Mouse (Mus musculus): ENCODE measurements at regions not wholly inside any gene's neighbourhood (a gene's known extent, or its start where the extent isn't known, plus 50 kb on each side); places are given as distances from the start of the nearest gene placed in this dataset.

DNA sequence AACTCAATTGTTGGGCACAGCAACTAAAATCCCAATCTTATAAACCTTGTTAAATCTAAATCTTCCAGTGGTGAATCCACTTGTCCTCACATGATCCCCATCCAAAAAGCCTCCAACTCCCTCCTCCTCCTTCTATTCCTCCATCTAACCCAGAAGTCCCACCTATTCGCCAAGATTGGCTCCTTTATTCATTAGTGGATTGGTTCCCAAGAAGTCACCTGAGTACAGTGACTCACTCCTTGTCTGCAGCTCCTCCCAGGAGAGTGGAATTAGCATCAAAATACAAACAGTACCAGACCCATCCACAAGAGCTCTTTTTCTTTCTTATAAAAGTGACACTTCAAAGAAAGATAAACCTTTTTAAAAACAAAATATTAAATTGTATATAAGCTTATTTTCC lies 304.6 kb upstream of the Pdcd1 start:
- TF ChIP-seq POLR2A (IDR thresholded peaks at IDR 0.05; ENCODE audit: control insufficient read depth, extremely low read depth, insufficient read depth, low read length, poor library complexity) (no peak), CTCF (IDR thresholded peaks at IDR 0.05; ENCODE audit: borderline replicate concordance, control insufficient read depth, extremely low read depth, insufficient read depth, low read length, poor library complexity) (no peak)
- no peak for DNase-seq
- Histone ChIP-seq H3K27me3 (ENCODE audit: control insufficient read depth, insufficient read depth, low read length) (no peaks in the 10 kb centered on the region), H3K36me3 (ENCODE audit: control insufficient read depth, insufficient read depth, low read length) (no peaks in the 10 kb centered on the region), H3K4me1 (replicated peaks; ENCODE audit: control insufficient read depth, insufficient read depth, low read length) (no peaks in the 10 kb centered on the region), H3K4me3 (ENCODE audit: control insufficient read depth, insufficient read depth, low read length) (no peak overlapping the region), H3K27ac (ENCODE audit: control insufficient read depth, insufficient read depth, low read length) (no peak overlapping the region)
- WGBS: 89% methylated on average over 1 of the region's 1 CpGs

DNA sequence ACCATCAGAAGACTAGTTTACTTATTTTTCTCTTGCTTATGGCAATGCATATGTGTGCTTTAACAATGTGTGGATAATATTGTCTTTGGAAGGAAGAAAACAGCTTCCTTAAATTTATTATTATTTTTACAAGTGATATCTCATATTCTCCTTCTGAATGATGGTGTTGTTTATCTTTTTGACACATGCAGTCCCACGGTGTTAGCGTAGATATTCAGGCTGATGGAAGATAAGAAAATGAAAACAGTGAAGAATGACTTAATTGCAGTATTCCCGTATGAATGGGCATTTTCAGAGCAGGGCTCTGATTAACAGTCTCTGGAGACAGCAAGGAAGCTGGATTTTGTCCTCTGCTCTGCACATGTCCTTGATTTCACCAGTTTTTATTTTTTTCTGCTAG lies 303.5 kb upstream of the Pdcd1 start:
- WGBS: 82% methylated on average over 3 of the region's 3 CpGs
- Histone ChIP-seq H3K4me3 (ENCODE audit: control insufficient read depth, insufficient read depth, low read length) (no peak overlapping the region), H3K27ac (ENCODE audit: control insufficient read depth, insufficient read depth, low read length) (no peak overlapping the region), H3K27me3 (ENCODE audit: control insufficient read depth, insufficient read depth, low read length) (no peaks in the 10 kb centered on the region), H3K36me3 (ENCODE audit: control insufficient read depth, insufficient read depth, low read length) (no peaks in the 10 kb centered on the region), H3K4me1 (replicated peaks; ENCODE audit: control insufficient read depth, insufficient read depth, low read length) (no peaks in the 10 kb centered on the region)
- DNase-seq: no peak
- TF ChIP-seq CTCF (IDR thresholded peaks at IDR 0.05; ENCODE audit: borderline replicate concordance, control insufficient read depth, extremely low read depth, insufficient read depth, low read length, poor library complexity): no peak
- TF ChIP-seq POLR2A (IDR thresholded peaks at IDR 0.05; ENCODE audit: control insufficient read depth, extremely low read depth, insufficient read depth, low read length, poor library complexity): no peak

DNA sequence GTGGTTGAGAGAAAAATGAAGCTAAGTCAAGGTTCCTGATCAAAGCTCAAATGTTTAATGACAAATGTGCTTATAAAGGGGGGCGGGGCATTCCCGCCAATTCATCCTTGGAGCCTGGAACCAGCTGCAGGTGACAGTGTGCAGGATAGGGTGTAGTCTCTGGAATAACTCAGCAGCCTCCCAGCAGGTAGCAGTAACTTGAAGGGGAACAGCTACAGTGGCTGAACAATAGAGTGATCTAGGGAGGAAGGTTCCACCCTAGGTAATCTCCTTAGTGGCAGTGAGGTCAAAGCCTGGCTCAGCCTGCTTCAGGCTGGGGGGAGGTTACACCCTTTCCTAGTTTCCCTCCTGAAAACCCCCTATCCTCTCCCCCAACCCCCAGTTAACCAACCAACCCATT lies 290.2 kb upstream of the Pdcd1 start:
- Histone ChIP-seq H3K27me3 (ENCODE audit: control insufficient read depth, insufficient read depth, low read length) (no peaks in the 10 kb centered on the region), H3K27ac (ENCODE audit: control insufficient read depth, insufficient read depth, low read length) (no peak overlapping the region), H3K4me1 (replicated peaks; ENCODE audit: control insufficient read depth, insufficient read depth, low read length) (no peaks in the 10 kb centered on the region), H3K4me3 (ENCODE audit: control insufficient read depth, insufficient read depth, low read length) (no peak overlapping the region), H3K36me3 (ENCODE audit: control insufficient read depth, insufficient read depth, low read length) (no peaks in the 10 kb centered on the region)
- WGBS: 98% methylated on average over 2 of the region's 2 CpGs
- no peak for DNase-seq
- TF ChIP-seq POLR2A (IDR thresholded peaks at IDR 0.05; ENCODE audit: control insufficient read depth, extremely low read depth, insufficient read depth, low read length, poor library complexity) (no peak), CTCF (IDR thresholded peaks at IDR 0.05; ENCODE audit: borderline replicate concordance, control insufficient read depth, extremely low read depth, insufficient read depth, low read length, poor library complexity) (no peak)

DNA sequence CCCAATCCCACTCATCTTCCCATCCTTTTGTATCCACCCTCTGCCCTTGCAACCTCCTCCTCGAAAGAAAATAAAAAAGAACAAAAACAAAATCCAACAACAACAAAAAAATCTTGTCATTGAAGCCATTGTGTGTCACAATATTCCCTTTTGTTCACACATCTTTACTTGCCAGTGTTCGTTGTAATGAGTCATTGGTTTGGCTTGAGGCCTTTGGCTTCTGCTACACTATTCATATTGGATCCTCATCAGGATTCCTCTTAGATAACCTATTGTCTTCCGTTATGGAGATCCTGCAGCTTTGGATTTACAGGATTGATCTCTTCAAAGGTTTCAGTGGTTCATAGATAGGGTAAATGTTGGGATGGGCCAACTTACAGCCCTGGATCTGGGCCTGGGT lies 288.9 kb upstream of the Pdcd1 start:
- no peak for DNase-seq
- no peaks in the 10 kb centered on the region for H3K36me3 ChIP-seq (ENCODE audit: control insufficient read depth, insufficient read depth, low read length)
- H3K27me3 ChIP-seq (ENCODE audit: control insufficient read depth, insufficient read depth, low read length): no peaks in the 10 kb centered on the region
- no peaks in the 10 kb centered on the region for H3K4me1 ChIP-seq (replicated peaks; ENCODE audit: control insufficient read depth, insufficient read depth, low read length)
- TF ChIP-seq POLR2A (IDR thresholded peaks at IDR 0.05; ENCODE audit: control insufficient read depth, extremely low read depth, insufficient read depth, low read length, poor library complexity) (no peak), CTCF (IDR thresholded peaks at IDR 0.05; ENCODE audit: borderline replicate concordance, control insufficient read depth, extremely low read depth, insufficient read depth, low read length, poor library complexity) (no peak)
- H3K27ac ChIP-seq (ENCODE audit: control insufficient read depth, insufficient read depth, low read length): no peak overlapping the region
- WGBS: 87% methylated on average over 3 of the region's 3 CpGs
- H3K4me3 ChIP-seq (ENCODE audit: control insufficient read depth, insufficient read depth, low read length): no peak overlapping the region

DNA sequence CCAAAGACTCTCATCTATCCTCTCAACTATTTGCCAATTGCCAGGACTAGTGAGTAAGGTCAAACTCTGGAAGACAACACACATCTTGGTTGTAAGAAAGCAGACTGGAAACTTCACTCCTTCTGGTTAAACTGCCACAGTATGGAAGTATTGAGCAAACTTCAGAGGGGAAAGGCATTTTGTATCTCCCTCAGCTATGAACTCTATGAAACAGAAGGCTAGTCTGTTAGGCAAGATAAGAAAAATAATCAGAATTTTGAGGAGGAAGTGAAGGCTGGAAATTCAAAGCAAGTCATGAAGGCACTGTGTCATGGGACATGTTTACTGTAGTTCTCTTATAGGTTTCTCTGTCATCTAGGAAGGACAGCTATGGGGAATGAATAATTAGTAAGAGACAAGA lies 265.7 kb upstream of the Pdcd1 start:
- no peaks in the 10 kb centered on the region for H3K36me3 ChIP-seq (ENCODE audit: control insufficient read depth, insufficient read depth, low read length)
- no peaks in the 10 kb centered on the region for H3K27me3 ChIP-seq (ENCODE audit: control insufficient read depth, insufficient read depth, low read length)
- no peak overlapping the region for H3K27ac ChIP-seq (ENCODE audit: control insufficient read depth, insufficient read depth, low read length)
- no peaks in the 10 kb centered on the region for H3K4me1 ChIP-seq (replicated peaks; ENCODE audit: control insufficient read depth, insufficient read depth, low read length)
- H3K4me3 ChIP-seq (ENCODE audit: control insufficient read depth, insufficient read depth, low read length): no peak overlapping the region
- no peak for DNase-seq
- TF ChIP-seq CTCF (IDR thresholded peaks at IDR 0.05; ENCODE audit: borderline replicate concordance, control insufficient read depth, extremely low read depth, insufficient read depth, low read length, poor library complexity): no peak
- TF ChIP-seq POLR2A (IDR thresholded peaks at IDR 0.05; ENCODE audit: control insufficient read depth, extremely low read depth, insufficient read depth, low read length, poor library complexity): no peak

DNA sequence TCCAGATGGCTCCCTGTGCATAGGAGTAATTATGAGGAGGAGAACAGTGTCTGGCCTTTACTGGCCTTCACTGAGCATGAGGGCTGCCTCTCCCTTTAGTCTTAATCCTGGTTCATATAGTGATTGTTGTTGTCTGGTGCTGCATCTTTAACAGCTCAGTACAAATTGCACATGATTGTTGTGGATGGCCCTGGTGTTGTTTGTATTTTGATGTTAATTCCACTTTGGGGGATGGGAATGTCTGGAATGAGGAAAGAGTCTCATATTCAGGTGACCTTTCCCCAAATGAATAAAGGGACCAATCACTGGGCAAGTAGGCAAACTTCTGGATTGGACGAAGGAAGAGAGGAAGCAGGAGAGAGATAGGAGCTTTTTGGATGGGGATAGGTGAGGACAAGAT lies 246.0 kb upstream of the Pdcd1 start:
- no peak overlapping the region for H3K27ac ChIP-seq (ENCODE audit: control insufficient read depth, insufficient read depth, low read length)
- H3K36me3 ChIP-seq (ENCODE audit: control insufficient read depth, insufficient read depth, low read length): no peaks in the 10 kb centered on the region
- H3K27me3 ChIP-seq (ENCODE audit: control insufficient read depth, insufficient read depth, low read length): no peaks in the 10 kb centered on the region
- DNase-seq: no peak
- no peak for TF ChIP-seq POLR2A (IDR thresholded peaks at IDR 0.05; ENCODE audit: control insufficient read depth, extremely low read depth, insufficient read depth, low read length, poor library complexity)
- no peak for TF ChIP-seq CTCF (IDR thresholded peaks at IDR 0.05; ENCODE audit: borderline replicate concordance, control insufficient read depth, extremely low read depth, insufficient read depth, low read length, poor library complexity)
- H3K4me3 ChIP-seq (ENCODE audit: control insufficient read depth, insufficient read depth, low read length): no peak overlapping the region
- WGBS: 93% methylated on average over 1 of the region's 1 CpGs
- H3K4me1 ChIP-seq (replicated peaks; ENCODE audit: control insufficient read depth, insufficient read depth, low read length): no peaks in the 10 kb centered on the region

DNA sequence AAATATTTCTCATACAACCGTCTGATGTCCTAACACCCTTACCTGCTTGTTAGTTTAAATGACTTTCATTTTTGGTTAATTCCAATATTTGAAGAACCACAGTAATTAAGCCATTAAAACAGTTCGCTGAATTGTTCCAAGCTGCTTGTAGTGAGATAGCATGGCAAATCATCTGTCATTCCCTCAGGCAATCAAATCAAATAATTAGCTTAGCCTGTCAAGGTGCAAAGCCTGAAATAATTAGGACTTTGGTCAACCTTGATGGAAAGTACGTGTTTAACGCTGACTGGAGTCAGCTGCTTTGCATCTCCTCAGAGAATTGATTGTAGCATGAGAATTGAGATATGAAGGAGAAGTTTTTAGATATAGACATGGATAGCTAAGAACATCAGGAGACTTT lies 220.2 kb upstream of the Pdcd1 start:
- no peak overlapping the region for H3K27ac ChIP-seq (ENCODE audit: control insufficient read depth, insufficient read depth, low read length)
- no peak overlapping the region for H3K4me3 ChIP-seq (ENCODE audit: control insufficient read depth, insufficient read depth, low read length)
- no peaks in the 10 kb centered on the region for H3K4me1 ChIP-seq (replicated peaks; ENCODE audit: control insufficient read depth, insufficient read depth, low read length)
- H3K27me3 ChIP-seq (ENCODE audit: control insufficient read depth, insufficient read depth, low read length): no peaks in the 10 kb centered on the region
- no peaks in the 10 kb centered on the region for H3K36me3 ChIP-seq (ENCODE audit: control insufficient read depth, insufficient read depth, low read length)
- no peak for DNase-seq
- WGBS: 94% methylated on average over 4 of the region's 4 CpGs
- TF ChIP-seq POLR2A (IDR thresholded peaks at IDR 0.05; ENCODE audit: control insufficient read depth, extremely low read depth, insufficient read depth, low read length, poor library complexity) (no peak), CTCF (IDR thresholded peaks at IDR 0.05; ENCODE audit: borderline replicate concordance, control insufficient read depth, extremely low read depth, insufficient read depth, low read length, poor library complexity) (no peak)

Data from thymus, adult 2 months (tissue).